Mouse (Mus musculus) neural tube, embryonic 13.5 days (tissue): Measurements from ENCODE around the gene Tspan12. TPM values are rescaled to one million over a fixed set of nuclear protein-coding genes. Genes with fewer than 3 reads are reported as not detected.

Experiments used
- ATAC-seq: fragments of 200-750 bp; cut with Nextera tagmentation; 2 replicates; pipeline ENCODE4 v1.8.0; 2017; ENCODE audit warnings: low read depth, mild to moderate bottlenecking, moderate TSS enrichment, moderate library complexity
- H3K27ac ChIP-seq: fragments of 300-500 bp; sonication (generic); replicated peaks from 2 replicates; pipeline ENCODE4 v1.5.1; 2015; ENCODE audit warnings: moderate library complexity, mild to moderate bottlenecking, inconsistent platforms
- H3K27me3 ChIP-seq: fragments of 300-500 bp; sonication (generic); 2 replicates; pipeline ENCODE4 v1.6.1; 2015; ENCODE audit warnings: mild to moderate bottlenecking, inconsistent platforms
- H3K36me3 ChIP-seq: fragments of 300-500 bp; sonication (generic); 2 replicates; pipeline ENCODE4 v1.6.1; 2015; ENCODE audit warnings: mild to moderate bottlenecking, inconsistent platforms
- H3K4me1 ChIP-seq: fragments of 300-500 bp; sonication (generic); replicated peaks from 2 replicates; pipeline ENCODE4 v1.6.1; 2015; ENCODE audit warnings: inconsistent platforms
- H3K4me2 ChIP-seq: fragments of 300-500 bp; sonication (generic); 2 replicates; pipeline ENCODE4 v1.6.1; 2015; ENCODE audit warnings: inconsistent platforms, mild to moderate bottlenecking, moderate library complexity
- H3K4me3 ChIP-seq: fragments of 300-500 bp; sonication (generic); 2 replicates; pipeline ENCODE4 v1.5.1; 2015; ENCODE audit warnings: mild to moderate bottlenecking, inconsistent platforms
- H3K9ac ChIP-seq: fragments of 300-500 bp; sonication (generic); 2 replicates; pipeline ENCODE4 v1.6.1; 2015; ENCODE audit warnings: moderate library complexity, mild to moderate bottlenecking, inconsistent platforms
- H3K9me3 ChIP-seq: fragments of 300-500 bp; sonication (generic); 2 replicates; pipeline ENCODE4 v1.6.1; 2016; ENCODE audit warnings: inconsistent platforms
- WGBS: fragments of 180-500 bp; shearing (Covaris S2); methylation state at CpG from one replicate; pipeline ENCODE4 v1.1.7; 2015; 5-methylcytosine and 5-hydroxymethylcytosine counted together
- polyA plus RNA-seq: library from polyadenylated mRNA; unstranded; fragments of >200 nt; fragmentation: Nextera tagmentation; extraction: Ambion mirVana; gene quantifications from 2 replicates; pipeline ENCODE4 v1.2.1, GENCODE M21; 2015

The Tspan12 gene
- polyA plus RNA-seq, 1 experiment from 2014 or later = 77.5 TPM

- WGBS = 60% methylated on average over 8 of the region's 8 CpGs
- no peaks in the 10 kb centered on the region; the same call in 1 of the 2 replicates for H3K36me3 ChIP-seq
- H3K9me3 ChIP-seq = no peaks in the 10 kb centered on the region
- 0 out of 2 replicates have a peak, but pooled peaks cover under 1% of the 10 kb centered on the region for H3K4me1 ChIP-seq
- no peak overlapping the region for H3K4me3 ChIP-seq
- ATAC-seq = no peak
- H3K27me3 ChIP-seq = no peaks in the 10 kb centered on the region
- H3K4me2 ChIP-seq = no peak overlapping the region
- H3K9ac ChIP-seq = no peak overlapping the region
- H3K27ac ChIP-seq = 0 out of 2 replicates have a peak overlapping the region, but pooled peaks have one; percentile 5
These were observed 29.0 kb downstream of the Tspan12 start for GRCm38 (mm10) chr6:21823281-21823680.

- Histone ChIP-seq H3K36me3 (no peaks in the 10 kb centered on the region; the same call in 1 of the 2 replicates), H3K9ac (no peak overlapping the region), H3K27me3 (no peaks in the 10 kb centered on the region), H3K4me1 (0 out of 2 replicates have a peak, but pooled peaks cover 6% of the 10 kb centered on the region), H3K4me3 (no peak overlapping the region), H3K27ac (0 out of 2 replicates have a peak overlapping the region, but pooled peaks have one; percentile 5), H3K4me2 (no peak overlapping the region), H3K9me3 (no peaks in the 10 kb centered on the region)
- no peak for ATAC-seq
- WGBS = 81% methylated on average over 7 of the region's 7 CpGs
These were observed 29.6 kb downstream of the Tspan12 start for GRCm38 (mm10) chr6:21822721-21823134.

- no peaks in the 10 kb centered on the region for H3K27me3 ChIP-seq
- 0 out of 2 replicates have a peak, but pooled peaks cover 4% of the 10 kb centered on the region for H3K9me3 ChIP-seq
- ATAC-seq = no peak
- WGBS = 24% methylated on average over 5 of the region's 5 CpGs
- peaks cover 15% of the 10 kb centered on the region for H3K36me3 ChIP-seq
- 0 out of 2 replicates have a peak, but pooled peaks cover 6% of the 10 kb centered on the region for H3K4me1 ChIP-seq
- no peak overlapping the region for H3K4me2 ChIP-seq
- H3K9ac ChIP-seq = no peak overlapping the region
- H3K27ac ChIP-seq = no peak overlapping the region
- H3K4me3 ChIP-seq = no peak overlapping the region
These were observed 34.1 kb downstream of the Tspan12 start for GRCm38 (mm10) chr6:21818107-21818807.

GRCm38 (mm10) chr6:21806005-21806404, 46.3 kb downstream of the Tspan12 start:
- Histone ChIP-seq H3K27me3 (no peaks in the 10 kb centered on the region), H3K4me2 (no peak overlapping the region), H3K4me1 (peaks cover 9% of the 10 kb centered on the region; the same call in 1 of the 2 replicates), H3K9ac (no peak overlapping the region), H3K36me3 (peaks cover 8% of the 10 kb centered on the region; the same call in 1 of the 2 replicates), H3K27ac (no peak overlapping the region), H3K4me3 (no peak overlapping the region), H3K9me3 (no peaks in the 10 kb centered on the region)
- WGBS = 89% methylated on average over 7 of the region's 7 CpGs
- ATAC-seq = no peak

- H3K4me3 ChIP-seq = no peak overlapping the region
- H3K9me3 ChIP-seq = no peaks in the 10 kb centered on the region
- H3K27me3 ChIP-seq = no peaks in the 10 kb centered on the region
- 79% methylated on average over 7 of the region's 7 CpGs for WGBS
- peaks cover 15% of the 10 kb centered on the region for H3K36me3 ChIP-seq
- H3K27ac ChIP-seq = no peak overlapping the region
- ATAC-seq = no peak
- H3K4me1 ChIP-seq = peaks cover 9% of the 10 kb centered on the region; the same call in 1 of the 2 replicates
- no peak overlapping the region for H3K9ac ChIP-seq
- no peak overlapping the region for H3K4me2 ChIP-seq
These were observed 47.2 kb downstream of the Tspan12 start for GRCm38 (mm10) chr6:21805013-21805570.

GRCm38 (mm10) chr6:21803483-21804340, 48.6 kb downstream of the Tspan12 start:
- ATAC-seq = peak; percentile 78; the same call in 1 of the 2 replicates
- Histone ChIP-seq H3K27me3 (no peaks in the 10 kb centered on the region), H3K36me3 (peaks cover 27% of the 10 kb centered on the region), H3K4me3 (no peak overlapping the region), H3K4me1 (peaks cover 9% of the 10 kb centered on the region; the same call in 1 of the 2 replicates), H3K27ac (no peak overlapping the region), H3K4me2 (no peak overlapping the region), H3K9me3 (no peaks in the 10 kb centered on the region), H3K9ac (no peak overlapping the region)
- 53% methylated on average over 10 of the region's 10 CpGs for WGBS

- Histone ChIP-seq H3K27me3 (no peaks in the 10 kb centered on the region), H3K4me3 (no peak overlapping the region), H3K36me3 (peaks cover 30% of the 10 kb centered on the region), H3K4me2 (no peak overlapping the region), H3K9ac (no peak overlapping the region), H3K27ac (no peak overlapping the region), H3K9me3 (no peaks in the 10 kb centered on the region), H3K4me1 (peaks cover under 1% of the 10 kb centered on the region; the same call in 1 of the 2 replicates)
- ATAC-seq = no peak
- WGBS = 91% methylated on average over 9 of the region's 9 CpGs
These were observed 53.7 kb downstream of the Tspan12 start for GRCm38 (mm10) chr6:21798581-21798980.

- no peak overlapping the region for H3K4me3 ChIP-seq
- no peaks in the 10 kb centered on the region for H3K9me3 ChIP-seq
- no peak for ATAC-seq
- 91% methylated on average over 4 of the region's 4 CpGs for WGBS
- H3K36me3 ChIP-seq = peaks cover 32% of the 10 kb centered on the region
- H3K27me3 ChIP-seq = no peaks in the 10 kb centered on the region
- H3K9ac ChIP-seq = no peak overlapping the region
- H3K4me2 ChIP-seq = no peak overlapping the region
- no peak overlapping the region for H3K27ac ChIP-seq
- H3K4me1 ChIP-seq = no peaks in the 10 kb centered on the region
These were observed 55.2 kb downstream of the Tspan12 start for GRCm38 (mm10) chr6:21797087-21797486.

GRCm38 (mm10) chr6:21796413-21796812, 55.9 kb downstream of the Tspan12 start:
- Histone ChIP-seq H3K27ac (no peak overlapping the region), H3K4me3 (no peak overlapping the region), H3K36me3 (peaks cover 32% of the 10 kb centered on the region), H3K9me3 (no peaks in the 10 kb centered on the region), H3K27me3 (no peaks in the 10 kb centered on the region), H3K9ac (no peak overlapping the region), H3K4me2 (no peak overlapping the region), H3K4me1 (no peaks in the 10 kb centered on the region)
- 86% methylated on average over 10 of the region's 10 CpGs for WGBS
- ATAC-seq = no peak

- Histone ChIP-seq H3K36me3 (peaks cover 28% of the 10 kb centered on the region), H3K4me3 (no peak overlapping the region), H3K27ac (no peak overlapping the region), H3K27me3 (no peaks in the 10 kb centered on the region), H3K9ac (no peak overlapping the region), H3K9me3 (no peaks in the 10 kb centered on the region), H3K4me1 (no peaks in the 10 kb centered on the region), H3K4me2 (no peak overlapping the region)
- WGBS = 79% methylated on average over 5 of the region's 5 CpGs
- 0 out of 2 replicates have a peak, but pooled peaks have one; percentile 55 for ATAC-seq
These were observed 56.9 kb downstream of the Tspan12 start for GRCm38 (mm10) chr6:21795410-21795809.

- Histone ChIP-seq H3K4me3 (no peak overlapping the region), H3K27me3 (no peaks in the 10 kb centered on the region), H3K9ac (no peak overlapping the region), H3K9me3 (no peaks in the 10 kb centered on the region), H3K4me1 (no peaks in the 10 kb centered on the region), H3K36me3 (peaks cover 24% of the 10 kb centered on the region), H3K4me2 (no peak overlapping the region), H3K27ac (no peak overlapping the region)
- ATAC-seq = peak; percentile 92; the same call in 1 of the 2 replicates
- 6% methylated on average over 7 of the region's 7 CpGs for WGBS
These were observed 57.3 kb downstream of the Tspan12 start for GRCm38 (mm10) chr6:21795072-21795407.
